Mouse (Mus musculus): Measurements from ENCODE around the gene H2al1g. TPM values are rescaled to one million over a fixed set of nuclear protein-coding genes. Genes with fewer than 3 reads are reported as not detected.
"Not testable (repeated sequence)": the region's sequence is repeated elsewhere in the genome, so short reads cannot be mapped to it uniquely, and the experiment has no call there.

H2al1g gene
- polyA plus RNA-seq (2012; rRNA removed) (not detected in 2 replicates), polyA plus RNA-seq (2014; fragmentation: Nextera tagmentation; extraction: Ambion mirVana) (not detected in 2 replicates)

GRCm38 (mm10) chrX:11317956-11318355, at the start of gene H2al1g:
H2al1g (plus strand) TSS chrX:11318256.
- no CpG with 5 or more reads among the region's 3 CpGs for WGBS
- not testable (repeated sequence) for DNase-seq (ENCODE audit: low spot score)

GRCm38 (mm10) chrX:11269074-11269473, 49.0 kb upstream of the H2al1g start:
- H3K9ac ChIP-seq (ENCODE audit: low read depth, low read length, severe bottlenecking), result no peak overlapping the region
- ATAC-seq (ENCODE audit: low FRiP score, low read depth) (no peak), DNase-seq (ENCODE audit: low spot score) (no peak)
- H3K27ac ChIP-seq (replicated peaks; ENCODE audit: low read depth, low read length), result no peak overlapping the region
- H3K4me1 ChIP-seq (ENCODE audit: control insufficient read depth, insufficient read depth, low read length), result peaks cover 5% of the 10 kb centered on the region; the same call in 1 of the 2 replicates
- no peaks in the 10 kb centered on the region for H3K36me3 ChIP-seq (ENCODE audit: control insufficient read depth, insufficient read depth, low read length)
- no peak overlapping the region for H3K4me2 ChIP-seq (replicated peaks; ENCODE audit: low read depth, low read length, severe bottlenecking)
- H3K4me3 ChIP-seq (replicated peaks; ENCODE audit: low read length), result no peak overlapping the region
- no peaks in the 10 kb centered on the region for H3K9me3 ChIP-seq (ENCODE audit: control insufficient read depth, low read length)
- no peaks in the 10 kb centered on the region for H3K27me3 ChIP-seq (ENCODE audit: control insufficient read depth, insufficient read depth, low read length)
- no peak for TF ChIP-seq POLR2A (IDR thresholded peaks at IDR 0.05; ENCODE audit: borderline replicate concordance, extremely low read depth, insufficient read depth, insufficient read length)
- 92% methylated on average over 3 of the region's 3 CpGs for WGBS

More at GRCm38 (mm10) chrX:11317956-11318355, at the start of gene H2al1g:
- H3K9me3 ChIP-seq (ENCODE audit: control insufficient read depth, low read length); H3K4me2 ChIP-seq (replicated peaks; ENCODE audit: low read depth, low read length, severe bottlenecking); H3K36me3 ChIP-seq (ENCODE audit: control insufficient read depth, insufficient read depth, low read length); H3K27me3 ChIP-seq (ENCODE audit: control insufficient read depth, insufficient read depth, low read length); H3K4me3 ChIP-seq (replicated peaks; ENCODE audit: low read length); ATAC-seq (ENCODE audit: low FRiP score, low read depth); H3K27ac ChIP-seq (replicated peaks; ENCODE audit: low read depth, low read length); H3K4me1 ChIP-seq (ENCODE audit: control insufficient read depth, insufficient read depth, low read length); H3K9ac ChIP-seq (ENCODE audit: low read depth, low read length, severe bottlenecking): not testable (repeated sequence)

GRCm38 (mm10) chrX:11273190-11273589, 44.9 kb upstream of the H2al1g start:
- no peak for TF ChIP-seq POLR2A (IDR thresholded peaks at IDR 0.05; ENCODE audit: borderline replicate concordance, extremely low read depth, insufficient read depth, insufficient read length)
- Histone ChIP-seq H3K27ac (replicated peaks; ENCODE audit: low read depth, low read length) (no peak overlapping the region), H3K36me3 (ENCODE audit: control insufficient read depth, insufficient read depth, low read length) (no peaks in the 10 kb centered on the region), H3K4me1 (ENCODE audit: control insufficient read depth, insufficient read depth, low read length) (peaks cover under 1% of the 10 kb centered on the region; the same call in 1 of the 2 replicates), H3K9ac (ENCODE audit: low read depth, low read length, severe bottlenecking) (no peak overlapping the region), H3K27me3 (ENCODE audit: control insufficient read depth, insufficient read depth, low read length) (no peaks in the 10 kb centered on the region), H3K4me3 (replicated peaks; ENCODE audit: low read length) (no peak overlapping the region), H3K9me3 (ENCODE audit: control insufficient read depth, low read length) (no peaks in the 10 kb centered on the region), H3K4me2 (replicated peaks; ENCODE audit: low read depth, low read length, severe bottlenecking) (no peak overlapping the region)
- 86% methylated on average over 3 of the region's 3 CpGs for WGBS
- ATAC-seq (ENCODE audit: low FRiP score, low read depth), result no peak
- DNase-seq (ENCODE audit: low spot score), result no peak

- DNase-seq (ENCODE audit: low spot score), result no peak
- no peak overlapping the region for H3K4me3 ChIP-seq (replicated peaks; ENCODE audit: low read length)
- WGBS, result 73% methylated on average over 6 of the region's 6 CpGs
- H3K9me3 ChIP-seq (ENCODE audit: control insufficient read depth, low read length), result no peaks in the 10 kb centered on the region
- H3K4me1 ChIP-seq (ENCODE audit: control insufficient read depth, insufficient read depth, low read length), result no peaks in the 10 kb centered on the region
- H3K27me3 ChIP-seq (ENCODE audit: control insufficient read depth, insufficient read depth, low read length), result no peaks in the 10 kb centered on the region
- no peak overlapping the region for H3K4me2 ChIP-seq (replicated peaks; ENCODE audit: low read depth, low read length, severe bottlenecking)
- no peak overlapping the region for H3K27ac ChIP-seq (replicated peaks; ENCODE audit: low read depth, low read length)
- no peak for ATAC-seq (ENCODE audit: low FRiP score, low read depth)
- no peak for TF ChIP-seq POLR2A (IDR thresholded peaks at IDR 0.05; ENCODE audit: borderline replicate concordance, extremely low read depth, insufficient read depth, insufficient read length)
- H3K36me3 ChIP-seq (ENCODE audit: control insufficient read depth, insufficient read depth, low read length), result no peaks in the 10 kb centered on the region
- H3K9ac ChIP-seq (ENCODE audit: low read depth, low read length, severe bottlenecking), result no peak overlapping the region
Observed at GRCm38 (mm10) chrX:11277083-11277482, 41.0 kb upstream of the H2al1g start.

- no peaks in the 10 kb centered on the region for H3K36me3 ChIP-seq (ENCODE audit: control insufficient read depth, insufficient read depth, low read length)
- WGBS, result 67% methylated on average over 2 of the region's 2 CpGs
- H3K9ac ChIP-seq (ENCODE audit: low read depth, low read length, severe bottlenecking), result no peak overlapping the region
- no peaks in the 10 kb centered on the region for H3K4me1 ChIP-seq (ENCODE audit: control insufficient read depth, insufficient read depth, low read length)
- no peak for TF ChIP-seq POLR2A (IDR thresholded peaks at IDR 0.05; ENCODE audit: borderline replicate concordance, extremely low read depth, insufficient read depth, insufficient read length)
- no peak for ATAC-seq (ENCODE audit: low FRiP score, low read depth)
- DNase-seq (ENCODE audit: low spot score), result no peak
- no peak overlapping the region for H3K27ac ChIP-seq (replicated peaks; ENCODE audit: low read depth, low read length)
- H3K27me3 ChIP-seq (ENCODE audit: control insufficient read depth, insufficient read depth, low read length), result no peaks in the 10 kb centered on the region
- H3K4me3 ChIP-seq (replicated peaks; ENCODE audit: low read length), result no peak overlapping the region
- no peaks in the 10 kb centered on the region for H3K9me3 ChIP-seq (ENCODE audit: control insufficient read depth, low read length)
- no peak overlapping the region for H3K4me2 ChIP-seq (replicated peaks; ENCODE audit: low read depth, low read length, severe bottlenecking)
Observed at GRCm38 (mm10) chrX:11280741-11281140, 37.3 kb upstream of the H2al1g start.

Data from limb, embryonic 14.5 days (tissue).